Mouse (Mus musculus) adrenal gland, adult 8-10 months (tissue): Measurements from ENCODE around the gene Comp. TPM values are rescaled to one million over a fixed set of nuclear protein-coding genes. Genes with fewer than 3 reads are reported as not detected.

ENCODE experiments used
- total RNA-seq, 4 experiments: library from RNA; stranded (reverse); gene quantifications; 2 replicates each; pipeline ENCODE4 v1.2.4; 2022

Gene Comp
- total RNA-seq, 4 experiments from 2014 or later: 0.17 to 0.61 (median 0.27) TPM; not detected in 1

Other genes with a start within 250 kb of the Comp start
- 10 to 100 TPM; 24.5 to 26.7 (median 25.1) TPM for gene Nr2c2ap, start 242.2 kb upstream of the Comp start, total RNA-seq
- 10 to 100 TPM; 15.9 to 24.7 (median 21.9) TPM for gene Rfxank, start 234.4 kb upstream of the Comp start, total RNA-seq
- 10 to 100 TPM; 49.9 to 65.3 (median 59.3) TPM for gene Borcs8, start 234.1 kb upstream of the Comp start, total RNA-seq
- 1 to 10 TPM in 2 of 4 experiments, under 1 TPM in 2; 0.70 to 1.4 (median 0.99) TPM for gene Mef2b, start 233.8 kb upstream of the Comp start, total RNA-seq
- 10 to 100 TPM; 70.3 to 95.5 (median 90.6) TPM for gene Tmem161a, start 201.2 kb upstream of the Comp start, total RNA-seq
- 10 to 100 TPM; 41.0 to 54.2 (median 43.1) TPM for gene Slc25a42, start 161.3 kb upstream of the Comp start, total RNA-seq
- 10 to 100 TPM; 34.6 to 65.6 (median 46.1) TPM for gene Sugp2, start 139.3 kb upstream of the Comp start, total RNA-seq
- gene Armc6, start 139.1 kb upstream of the Comp start, total RNA-seq: 10 to 100 TPM; 13.3 to 19.3 (median 16.0) TPM
- 10 to 100 TPM; 18.7 to 38.9 (median 29.2) TPM for gene Homer3, start 90.7 kb upstream of the Comp start, total RNA-seq
- gene Ddx49, start 71.1 kb upstream of the Comp start, total RNA-seq: 10 to 100 TPM; 74.5 to 93.4 (median 86.3) TPM
- gene Cope, start 71.0 kb upstream of the Comp start, total RNA-seq: 100 to 1,000 TPM; 190 to 236 (median 226) TPM
- gene Cers1, start 57.8 kb upstream of the Comp start, total RNA-seq: 1 to 10 TPM; 2.8 to 5.3 (median 4.1) TPM
- 1 to 10 TPM in 2 of 4 experiments, under 1 TPM in 2; 0.70 to 1.6 (median 1.1) TPM for gene Gdf1, start 43.7 kb upstream of the Comp start, total RNA-seq
- 10 to 100 TPM; 64.2 to 82.6 (median 76.1) TPM for gene Upf1, start 20.3 kb upstream of the Comp start, total RNA-seq
- gene Crtc1, start 66.0 kb downstream of the Comp start, total RNA-seq: 10 to 100 TPM; 25.3 to 52.7 (median 36.5) TPM
- 10 to 100 TPM; 27.3 to 35.8 (median 30.6) TPM for gene Klhl26, start 103.4 kb downstream of the Comp start, total RNA-seq
- 10 to 100 TPM; 27.2 to 44.6 (median 31.0) TPM for gene Tmem59l, start 113.8 kb downstream of the Comp start, total RNA-seq
- 1 to 10 TPM in 1 of 4 experiments, under 1 TPM in 2, not detected in 1; 0.51 to 1.5 (median 0.59) TPM for gene Crlf1, start 119.6 kb downstream of the Comp start, total RNA-seq
- 100 to 1,000 TPM; 126 to 165 (median 148) TPM for gene Rex1bd, start 133.2 kb downstream of the Comp start, total RNA-seq
- 1,000 to 10,000 TPM; 1,217 to 1,378 (median 1,304) TPM for gene Uba52, start 137.2 kb downstream of the Comp start, total RNA-seq
- 100 to 1,000 TPM; 352 to 405 (median 379) TPM for gene Fkbp8, start 154.2 kb downstream of the Comp start, total RNA-seq
- 10 to 100 TPM; 77.1 to 86.6 (median 80.3) TPM for gene Kxd1, start 154.4 kb downstream of the Comp start, total RNA-seq
- gene Ell, start 165.9 kb downstream of the Comp start, total RNA-seq: 10 to 100 TPM; 25.2 to 38.3 (median 30.3) TPM
- gene Isyna1, start 220.8 kb downstream of the Comp start, total RNA-seq: 100 to 1,000 TPM; 124 to 207 (median 158) TPM
- gene Ssbp4, start 235.3 kb downstream of the Comp start, total RNA-seq: 100 to 1,000 TPM in 2 of 4 experiments, 10 to 100 TPM in 2; 69.3 to 158 (median 120) TPM
- gene Lrrc25, start 242.6 kb downstream of the Comp start, total RNA-seq: 1 to 10 TPM; 1.5 to 4.4 (median 3.2) TPM